Mouse (Mus musculus): ENCODE results near the gene Dnali1. TPM values are rescaled to one million over a fixed set of nuclear protein-coding genes. Genes with fewer than 3 reads are reported as not detected.

Gene Dnali1
- polyA plus RNA-seq (2012; rRNA removed), result 1.6 and 1.7 TPM in 2 replicates

DNA sequence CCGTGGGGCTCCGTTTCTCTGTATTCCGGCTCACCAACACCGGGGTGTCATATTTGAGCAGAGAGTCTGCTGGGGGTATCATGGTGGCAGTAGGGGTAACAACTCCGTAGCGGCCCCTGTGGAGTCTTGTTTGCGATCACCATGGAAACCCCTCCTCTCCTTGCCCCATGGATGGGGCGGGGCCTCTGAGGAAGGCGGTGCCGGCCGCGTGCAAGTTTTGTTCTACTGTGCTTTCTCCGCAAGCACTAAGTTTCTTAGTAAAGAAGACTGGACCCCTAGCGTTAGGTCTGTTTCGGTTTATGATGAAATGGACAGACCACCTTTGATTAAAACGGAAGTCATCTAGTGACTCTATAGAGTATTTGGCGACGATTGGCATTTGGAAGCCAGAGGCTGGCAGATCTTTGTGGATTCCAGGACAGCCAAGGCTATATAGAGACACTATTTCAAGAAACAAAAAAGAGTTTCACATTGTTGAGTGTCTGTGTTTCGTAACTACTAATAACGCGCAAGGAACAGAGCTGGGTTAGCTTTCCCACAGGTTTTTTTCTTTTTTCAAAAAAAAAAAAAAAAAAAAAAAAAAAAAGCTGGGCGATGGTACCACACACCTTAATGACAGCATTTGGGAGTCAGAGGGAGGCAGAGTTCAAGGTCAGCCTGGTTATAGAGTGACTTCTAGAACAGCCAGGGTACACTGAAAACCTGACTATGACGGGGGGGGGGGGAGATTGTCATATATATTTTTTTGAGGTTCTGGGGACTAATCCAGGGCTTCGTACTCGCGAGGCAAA, at the start of gene Dnali1:
TSS of gene Dnali1 (minus strand) at position 187 of the 791 bp plus-strand sequence.

DNA sequence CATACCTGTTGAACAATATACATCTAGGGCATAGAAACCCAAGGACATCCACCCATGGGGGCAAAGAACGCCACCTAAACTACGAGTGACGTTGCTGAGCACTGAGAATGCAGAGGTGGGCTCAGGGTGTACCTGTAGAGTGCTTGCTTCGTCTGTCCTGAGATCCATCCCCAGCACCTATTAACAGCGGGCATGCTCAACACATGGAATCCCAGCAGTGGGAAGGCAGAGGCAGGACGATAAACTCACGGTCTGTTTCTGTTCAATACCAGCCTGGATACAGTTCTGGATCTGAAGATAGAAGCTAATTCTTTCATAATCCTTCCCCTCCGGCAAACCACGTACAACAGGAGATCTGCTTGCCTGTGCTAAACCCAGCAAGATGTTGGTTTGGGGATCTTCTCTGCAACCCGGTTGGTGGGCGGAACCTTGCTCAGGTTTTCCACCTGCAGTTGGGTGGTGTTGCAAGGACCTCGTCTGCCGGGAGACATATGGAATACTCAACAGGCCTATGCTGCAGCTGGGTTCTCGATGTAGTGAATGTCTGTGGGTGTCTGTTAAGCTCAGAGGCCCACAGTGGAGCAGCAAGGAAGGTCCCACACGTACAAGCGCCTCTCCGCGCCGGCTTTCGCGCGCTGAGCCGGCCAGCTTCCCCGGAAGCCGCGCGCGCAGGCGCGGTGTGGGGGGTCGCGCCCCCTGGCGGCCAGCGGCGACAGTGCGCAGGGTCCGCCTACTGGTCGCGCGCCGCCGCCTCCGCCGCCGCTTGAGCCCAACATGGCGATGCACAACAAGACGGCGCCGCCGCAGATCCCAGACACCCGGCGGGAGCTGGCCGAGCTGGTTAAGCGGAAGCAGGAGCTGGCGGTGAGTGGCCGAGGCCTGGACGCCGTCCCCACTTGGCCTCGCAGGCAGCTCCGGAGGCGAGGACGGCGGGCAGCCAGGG, 19.2 kb upstream of the Dnali1 start, which contains the start of gene Meaf6:
TSS of gene Meaf6 (plus strand) at position 732 of the 943 bp plus-strand sequence.

GRCm38 (mm10) chr4:125066490-125067370, 1.2 kb upstream of the Dnali1 start, which contains the start of gene Snip1:
Snip1 (plus strand) TSS chr4:125066672.

GRCm38 (mm10) chr4:125015806-125016635, 49.5 kb downstream of the Dnali1 start, which contains the start of gene Gnl2:
Gnl2 (plus strand) TSS chr4:125016585.

Other genes starting within 250 kb of the Dnali1 start
- 60.2 and 62.9 TPM in 2 replicates for gene Yrdc, start 215.0 kb downstream of the Dnali1 start, polyA plus RNA-seq (2012; rRNA removed)
- gene 1110065P20Rik, start 214.5 kb downstream of the Dnali1 start, polyA plus RNA-seq (2012; rRNA removed), result 91.0 and 99.3 TPM in 2 replicates
- gene Maneal, start 203.5 kb downstream of the Dnali1 start, polyA plus RNA-seq (2012; rRNA removed), result 54.8 and 55.1 TPM in 2 replicates
- 26.8 and 30.2 TPM in 2 replicates for gene Epha10, start 184.8 kb downstream of the Dnali1 start, polyA plus RNA-seq (2012; rRNA removed)
- 21.3 and 23.1 TPM in 2 replicates for gene 9930104L06Rik, start 128.7 kb downstream of the Dnali1 start, polyA plus RNA-seq (2012; rRNA removed)
- 12.1 and 12.6 TPM in 2 replicates for gene Cdca8, start 126.4 kb downstream of the Dnali1 start, polyA plus RNA-seq (2012; rRNA removed)
- gene Rspo1, start 79.3 kb downstream of the Dnali1 start, polyA plus RNA-seq (2012; rRNA removed), result 1.1 and 1.9 TPM in 2 replicates
- gene Gnl2, start 49.1 kb downstream of the Dnali1 start, polyA plus RNA-seq (2012; rRNA removed), result 132 and 135 TPM in 2 replicates
- 17.1 and 18.1 TPM in 2 replicates for gene Snip1, start 969 bp upstream of the Dnali1 start, polyA plus RNA-seq (2012; rRNA removed)
- 140 and 146 TPM in 2 replicates for gene Meaf6, start 19.4 kb upstream of the Dnali1 start, polyA plus RNA-seq (2012; rRNA removed)
- 0.56 and 1.4 TPM in 2 replicates for gene Zc3h12a, start 62.1 kb upstream of the Dnali1 start, polyA plus RNA-seq (2012; rRNA removed)

Measured in central nervous system, embryonic 18 days (tissue).